Mouse (Mus musculus) intestine, embryonic 14.5 days (tissue): Measurements from ENCODE around the gene Thoc6. TPM values are rescaled to one million over a fixed set of nuclear protein-coding genes. Genes with fewer than 3 reads are reported as not detected.
A peak's percentile ranks its signal among the peaks of the same experiment; 100 is the strongest.

Experiments used
- ATAC-seq: fragments of 200-750 bp; cut with Nextera tagmentation; replicated peaks from 2 replicates; pipeline ENCODE4 v1.8.0; 2017; ENCODE audit warnings: low read depth, moderate number of reproducible peaks, moderate TSS enrichment, moderate library complexity; ENCODE audit not compliant: low FRiP score, low TSS enrichment
- DNase-seq: peaks from one replicate; pipeline ENCODE4 v3.0.0-alpha.2; 2018; ENCODE audit warnings: low spot score
- H3K27ac ChIP-seq: fragments of 300-500 bp; sonication (generic); 2 replicates; pipeline ENCODE4 v1.5.1; 2014; ENCODE audit warnings: low read depth, mild to moderate bottlenecking, control low read depth
- H3K27me3 ChIP-seq: fragments of 300-500 bp; sonication (generic); replicated peaks from 2 replicates; pipeline ENCODE4 v1.6.1; 2014; ENCODE audit warnings: low read length, control low read depth; ENCODE audit not compliant: control insufficient read depth, insufficient read depth
- H3K36me3 ChIP-seq: fragments of 300-500 bp; sonication (generic); 2 replicates; pipeline ENCODE4 v1.6.1; 2014; ENCODE audit warnings: low read length, control low read depth; ENCODE audit not compliant: control insufficient read depth, insufficient read depth
- H3K4me1 ChIP-seq: fragments of 300-500 bp; sonication (generic); replicated peaks from 2 replicates; pipeline ENCODE4 v1.6.1; 2014; ENCODE audit warnings: low read length, control low read depth, mixed read lengths; ENCODE audit not compliant: control insufficient read depth, insufficient read depth
- H3K4me2 ChIP-seq: fragments of 300-500 bp; sonication (generic); 2 replicates; pipeline ENCODE4 v1.6.1; 2014; ENCODE audit warnings: low read length
- H3K4me3 ChIP-seq: fragments of 300-500 bp; sonication (generic); 2 replicates; pipeline ENCODE4 v1.5.1; 2014; ENCODE audit warnings: low read depth, low read length, control low read depth, mixed read lengths
- H3K9ac ChIP-seq: fragments of 300-500 bp; sonication (generic); 2 replicates; pipeline ENCODE4 v1.6.1; 2014; ENCODE audit warnings: mild to moderate bottlenecking, low read length
- H3K9me3 ChIP-seq: fragments of 300-500 bp; sonication (generic); 2 replicates; pipeline ENCODE4 v1.6.1; 2016; ENCODE audit warnings: low read length, control low read depth; ENCODE audit not compliant: control insufficient read depth
- WGBS: fragments of 180-500 bp; shearing (Covaris S2); extraction: QIAGEN DNeasy Blood & Tissue Kit; methylation state at CpG from one replicate; pipeline ENCODE4 v1.1.7; 2014; 5-methylcytosine and 5-hydroxymethylcytosine counted together
- polyA plus RNA-seq: library from polyadenylated mRNA; unstranded; fragments of >200 nt; fragmentation: Nextera tagmentation; extraction: Ambion mirVana; gene quantifications from 2 replicates; pipeline ENCODE4 v1.2.1, GENCODE M21; 2014

Thoc6 gene
- polyA plus RNA-seq, 1 experiment from 2014 or later, result 45.8 TPM

GRCm38 (mm10) chr17:23674271-23674952 is 730 bp upstream of the Thoc6 start:
- peak overlapping the region; percentile 94 for H3K4me2 ChIP-seq
- no peak overlapping the region for H3K27ac ChIP-seq
- no peak for DNase-seq
- H3K27me3 ChIP-seq, result peaks cover 18% of the 10 kb centered on the region
- peaks cover 19% of the 10 kb centered on the region for H3K4me1 ChIP-seq
- peak overlapping the region; percentile 47 for H3K9ac ChIP-seq
- no peaks in the 10 kb centered on the region for H3K9me3 ChIP-seq
- 31% methylated on average over 9 of the region's 9 CpGs for WGBS
- no peak for ATAC-seq
- H3K4me3 ChIP-seq, result peak overlapping the region; percentile 51
- peaks cover 11% of the 10 kb centered on the region for H3K36me3 ChIP-seq

GRCm38 (mm10) chr17:23672761-23673160 is 921 bp downstream of the Thoc6 start:
- Histone ChIP-seq H3K4me1 (peaks cover 19% of the 10 kb centered on the region), H3K4me2 (peak overlapping the region; percentile 94), H3K36me3 (peaks cover 27% of the 10 kb centered on the region), H3K4me3 (peak overlapping the region; percentile 51), H3K27me3 (0 out of 2 replicates have a peak, but pooled peaks cover 5% of the 10 kb centered on the region), H3K9ac (peak overlapping the region; percentile 4; the same call in 1 of the 2 replicates), H3K9me3 (no peaks in the 10 kb centered on the region), H3K27ac (no peak overlapping the region)
- ATAC-seq, result no peak
- DNase-seq, result no peak
- WGBS, result 67% methylated on average over 3 of the region's 3 CpGs

- no peak for ATAC-seq
- H3K4me2 ChIP-seq, result no peak overlapping the region
Observed at GRCm38 (mm10) chr17:23671519-23671918, 2.2 kb downstream of the Thoc6 start.

GRCm38 (mm10) chr17:23670516-23671074 is 3.1 kb downstream of the Thoc6 start:
- WGBS, result 93% methylated on average over 7 of the region's 7 CpGs
- H3K27ac ChIP-seq, result no peak overlapping the region
- H3K9me3 ChIP-seq, result no peaks in the 10 kb centered on the region
- ATAC-seq, result no peak
- no peak overlapping the region for H3K9ac ChIP-seq
- no peak overlapping the region for H3K4me2 ChIP-seq
- 0 out of 2 replicates have a peak, but pooled peaks cover 2% of the 10 kb centered on the region for H3K27me3 ChIP-seq
- peaks cover 45% of the 10 kb centered on the region for H3K36me3 ChIP-seq
- no peak overlapping the region for H3K4me3 ChIP-seq
- no peak for DNase-seq
- peaks cover 9% of the 10 kb centered on the region for H3K4me1 ChIP-seq

More at GRCm38 (mm10) chr17:23671519-23671918, 2.2 kb downstream of the Thoc6 start:
- DNase-seq, result no peak
- Histone ChIP-seq H3K36me3 (peaks cover 40% of the 10 kb centered on the region), H3K27ac (no peak overlapping the region), H3K4me1 (peaks cover 18% of the 10 kb centered on the region), H3K9ac (no peak overlapping the region), H3K9me3 (no peaks in the 10 kb centered on the region), H3K4me3 (no peak overlapping the region), H3K27me3 (0 out of 2 replicates have a peak, but pooled peaks cover 5% of the 10 kb centered on the region)
- WGBS, result 91% methylated on average over 3 of the region's 3 CpGs

- 80% methylated on average over 14 of the region's 14 CpGs for WGBS
- H3K9me3 ChIP-seq, result no peaks in the 10 kb centered on the region
- peaks cover 20% of the 10 kb centered on the region for H3K27me3 ChIP-seq
- H3K4me3 ChIP-seq, result no peak overlapping the region
- ATAC-seq (no peak), DNase-seq (no peak)
- peaks cover 43% of the 10 kb centered on the region for H3K36me3 ChIP-seq
- no peak overlapping the region for H3K4me2 ChIP-seq
- no peak overlapping the region for H3K9ac ChIP-seq
- H3K27ac ChIP-seq, result no peak overlapping the region
- no peaks in the 10 kb centered on the region; the same call in 1 of the 2 replicates for H3K4me1 ChIP-seq
Observed at GRCm38 (mm10) chr17:23665511-23665910, 8.2 kb downstream of the Thoc6 start.

GRCm38 (mm10) chr17:23664556-23665021 is 9.1 kb downstream of the Thoc6 start:
- peaks cover 29% of the 10 kb centered on the region for H3K27me3 ChIP-seq
- H3K27ac ChIP-seq, result no peak overlapping the region
- no peaks in the 10 kb centered on the region; the same call in 1 of the 2 replicates for H3K4me1 ChIP-seq
- no peak overlapping the region for H3K4me3 ChIP-seq
- ATAC-seq (peak; percentile 57), DNase-seq (peak; percentile 66)
- 13% methylated on average over 5 of the region's 5 CpGs for WGBS
- peaks cover 35% of the 10 kb centered on the region for H3K36me3 ChIP-seq
- no peak overlapping the region for H3K9ac ChIP-seq
- no peaks in the 10 kb centered on the region for H3K9me3 ChIP-seq
- H3K4me2 ChIP-seq, result no peak overlapping the region

GRCm38 (mm10) chr17:23661526-23661925 is 12.2 kb downstream of the Thoc6 start:
- H3K4me2 ChIP-seq, result no peak overlapping the region
- no peak overlapping the region for H3K27ac ChIP-seq
- DNase-seq (no peak), ATAC-seq (no peak)
- whole genome bisulfite sequencing, result 3% methylated on average over 9 of the region's 9 CpGs
- H3K27me3 ChIP-seq, result peaks cover 33% of the 10 kb centered on the region
- H3K9me3 ChIP-seq, result no peaks in the 10 kb centered on the region
- H3K9ac ChIP-seq, result no peak overlapping the region
- peaks cover 5% of the 10 kb centered on the region for H3K36me3 ChIP-seq
- H3K4me1 ChIP-seq, result no peaks in the 10 kb centered on the region; the same call in 1 of the 2 replicates
- no peak overlapping the region for H3K4me3 ChIP-seq

GRCm38 (mm10) chr17:23660876-23661200 is 12.8 kb downstream of the Thoc6 start:
- WGBS, result 1% methylated on average over 14 of the region's 14 CpGs

More at GRCm38 (mm10) chr17:23660876-23661200, 12.8 kb downstream of the Thoc6 start:
- ATAC-seq (peak; percentile 12; the same call in 1 of the 2 replicates), DNase-seq (no peak)
- Histone ChIP-seq H3K4me1 (no peaks in the 10 kb centered on the region; the same call in 1 of the 2 replicates), H3K27me3 (peaks cover 33% of the 10 kb centered on the region), H3K9ac (no peak overlapping the region), H3K27ac (no peak overlapping the region), H3K4me2 (peak overlapping the region; percentile 41), H3K36me3 (no peaks in the 10 kb centered on the region), H3K9me3 (no peaks in the 10 kb centered on the region), H3K4me3 (peak overlapping the region; percentile 27; the same call in 1 of the 2 replicates)
